Mouse (Mus musculus): ENCODE results near the gene Rbm17. TPM values are rescaled to one million over a fixed set of nuclear protein-coding genes. Genes with fewer than 3 reads are reported as not detected.
"Not testable (repeated sequence)": the region's sequence is repeated elsewhere in the genome, so short reads cannot be mapped to it uniquely, and the experiment has no call there.

Rbm17 gene
- total RNA-seq, 2 experiments from 2014 or later = 53.0 to 60.7 TPM

GRCm38 (mm10) chr2:11548508-11548907 is 55.4 kb downstream of the Rbm17 start:
- intact Hi-C loops (cut with DNase I) = no loop called here

DNA sequence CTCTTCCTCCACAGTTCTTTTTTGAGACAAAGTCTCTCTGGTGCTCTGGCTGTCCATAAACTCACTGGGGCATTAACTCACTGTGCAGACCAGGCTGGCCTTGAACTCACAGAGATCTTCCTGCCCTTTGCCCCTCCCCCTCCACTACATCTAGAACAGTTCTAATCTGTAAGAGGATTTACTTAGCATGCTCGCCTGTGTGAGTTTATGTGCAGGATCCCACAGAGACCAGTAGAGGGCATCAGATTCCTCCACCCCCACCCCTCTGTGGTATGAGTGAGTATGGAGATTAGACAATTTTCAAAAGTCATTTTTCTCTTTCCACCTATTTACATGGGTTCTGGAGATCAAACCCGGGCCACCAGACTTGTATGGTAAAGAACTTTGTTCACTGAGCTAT is 56.3 kb downstream of the Rbm17 start:
- intact Hi-C loops (cut with DNase I) = no loop called here
- no peak for DNase-seq

More at GRCm38 (mm10) chr2:11548508-11548907, 55.4 kb downstream of the Rbm17 start:
- no peak for DNase-seq

- DNase-seq = no peak
- intact Hi-C loops (cut with DNase I) = no loop called here
Measured at GRCm38 (mm10) chr2:11546091-11546490, 57.9 kb downstream of the Rbm17 start.

DNA sequence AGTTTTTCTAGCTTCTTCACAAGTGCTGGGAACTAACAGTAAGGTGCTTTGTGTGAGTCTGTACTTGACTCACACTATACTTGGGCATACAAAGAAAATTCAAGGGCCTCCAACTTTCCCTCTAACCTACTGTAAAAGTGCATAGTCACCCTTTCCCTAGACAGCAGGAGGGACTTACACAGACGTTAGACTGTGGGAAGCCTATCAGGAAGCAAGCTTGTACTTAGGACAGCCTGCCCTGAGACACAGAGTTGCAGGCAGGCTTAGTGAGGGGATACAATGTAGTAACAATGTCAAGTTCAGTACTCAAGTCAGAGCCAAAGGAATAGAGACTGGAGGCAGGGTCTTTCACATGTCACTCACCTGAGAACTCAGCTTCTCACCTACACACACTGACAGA is 58.6 kb downstream of the Rbm17 start:
- intact Hi-C loops (cut with DNase I) = no loop called here
- no peak for DNase-seq

DNA sequence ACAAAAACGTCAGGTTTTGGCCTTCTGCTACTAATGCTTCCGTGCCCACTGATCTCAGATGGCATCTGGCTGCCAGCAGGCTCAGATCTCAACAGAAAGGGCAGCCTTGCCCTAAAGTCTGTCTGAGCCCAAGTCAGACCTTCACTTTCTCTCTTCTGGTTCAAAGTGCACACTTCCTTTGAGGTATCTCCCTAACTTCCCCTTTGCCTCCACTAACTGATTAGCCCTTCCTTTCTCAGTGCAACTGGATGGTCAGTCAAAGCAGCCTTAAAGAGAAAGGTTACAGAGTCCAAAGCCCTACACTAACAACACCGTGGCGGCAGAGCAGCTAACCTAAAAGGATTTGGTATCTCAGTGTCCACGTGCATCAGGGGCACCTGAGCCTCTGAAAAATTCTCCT is 59.6 kb downstream of the Rbm17 start:
- intact Hi-C loops (cut with DNase I) = no loop called here
- DNase-seq = no peak

GRCm38 (mm10) chr2:11543158-11543557 is 60.8 kb downstream of the Rbm17 start:
- intact Hi-C loops (cut with DNase I) = no loop called here
- no peak for DNase-seq

- intact Hi-C loops (cut with DNase I) = loop anchor here (1.0 kb wide), 2 partner anchors 41 to 211 kb away; no protein-coding TSS in a partner anchor
- DNase-seq = peak; percentile 82 to 83
Measured at GRCm38 (mm10) chr2:11542640-11543039, 61.3 kb downstream of the Rbm17 start.

GRCm38 (mm10) chr2:11542121-11542520 is 61.8 kb downstream of the Rbm17 start:
- intact Hi-C loops (cut with DNase I) = loop anchor here (1.0 kb wide), 2 partner anchors 41 to 211 kb away; no protein-coding TSS in a partner anchor
- no peak for DNase-seq

GRCm38 (mm10) chr2:11541528-11541927 is 62.4 kb downstream of the Rbm17 start:
- DNase-seq; intact Hi-C loops (cut with DNase I): not testable (repeated sequence)

DNA sequence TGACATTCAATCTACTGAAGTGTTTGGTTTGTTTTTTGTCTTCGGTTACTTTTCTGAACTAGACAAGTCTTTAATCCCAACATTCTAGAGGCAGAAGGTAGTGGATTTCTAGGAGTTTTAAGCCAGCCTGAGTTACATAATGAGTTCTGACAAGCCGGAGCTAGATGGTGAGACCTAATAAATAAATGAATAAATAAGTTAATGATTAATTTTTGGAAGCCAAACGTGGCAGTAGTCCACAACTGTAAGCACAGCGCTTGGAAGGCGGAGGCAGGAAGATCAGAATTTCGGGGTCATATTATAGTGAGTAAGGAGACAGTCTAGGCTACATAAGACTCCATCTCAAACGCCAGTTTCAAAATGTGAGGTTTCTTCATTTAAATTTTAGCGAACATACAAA is 68.0 kb downstream of the Rbm17 start:
- intact Hi-C loops (cut with DNase I) = loop anchor here (2.0 kb wide), 1 partner anchor 33 kb away; no protein-coding TSS in a partner anchor
- DNase-seq = no peak

Other genes with a start within 250 kb of the Rbm17 start
- gene Pfkfb3, start 50.1 kb downstream of the Rbm17 start, total RNA-seq (2021) = 10 to 100 TPM in 1 of 2 experiments, 1 to 10 TPM in 1; 8.1 to 10.9 TPM
- gene Gm17490, start 22.1 kb upstream of the Rbm17 start, total RNA-seq (2021) = not detected
- 1 to 10 TPM; 1.4 to 1.6 TPM for gene Il2ra, start 38.7 kb upstream of the Rbm17 start, total RNA-seq (2021)
- 10 to 100 TPM; 27.3 to 27.9 TPM for gene Il15ra, start 101.1 kb upstream of the Rbm17 start, total RNA-seq (2021)
- 10 to 100 TPM; 72.7 to 76.0 TPM for gene Fbh1, start 173.4 kb upstream of the Rbm17 start, total RNA-seq (2021)
- gene Ankrd16, start 173.7 kb upstream of the Rbm17 start, total RNA-seq (2021) = 10 to 100 TPM; 19.5 to 19.7 TPM